Mouse (Mus musculus) liver, postnatal 0 days (tissue): ENCODE results near the gene Tnk2. TPM values are rescaled to one million over a fixed set of nuclear protein-coding genes. Genes with fewer than 3 reads are reported as not detected.

ENCODE experiments used
- ATAC-seq: fragments of 200-750 bp; cut with Nextera tagmentation; 2 replicates; pipeline ENCODE4 v1.8.0; 2017; ENCODE audit warnings: mild to moderate bottlenecking, moderate library complexity
- DNase-seq: peaks from one replicate; pipeline ENCODE4 v3.0.0-alpha.2; 2016
- H3K27ac ChIP-seq: fragments of 300-500 bp; sonication (generic); 2 replicates; pipeline ENCODE4 v1.5.1; 2014; ENCODE audit warnings: antibody characterized with exemption, moderate library complexity, mild to moderate bottlenecking, low read depth
- H3K27me3 ChIP-seq: fragments of 300-500 bp; sonication (generic); 2 replicates; pipeline ENCODE4 v1.6.1; 2014; ENCODE audit warnings: low read length, control low read depth, mixed read lengths; ENCODE audit not compliant: insufficient read depth
- H3K36me3 ChIP-seq: fragments of 300-500 bp; sonication (generic); replicated peaks from 2 replicates; pipeline ENCODE4 v1.6.1; 2014; ENCODE audit warnings: mild to moderate bottlenecking, control low read depth, low read length, moderate library complexity, mixed read lengths; ENCODE audit not compliant: insufficient read depth
- H3K4me1 ChIP-seq: fragments of 300-500 bp; sonication (generic); 2 replicates; pipeline ENCODE4 v1.6.1; 2014; ENCODE audit warnings: antibody characterized with exemption, mild to moderate bottlenecking, control low read depth; ENCODE audit not compliant: insufficient read depth
- H3K4me2 ChIP-seq: fragments of 300-500 bp; sonication (generic); 2 replicates; pipeline ENCODE4 v1.6.1; 2014; ENCODE audit warnings: low read depth, mild to moderate bottlenecking, low read length, moderate library complexity, mixed read lengths
- H3K4me3 ChIP-seq: fragments of 300-500 bp; sonication (generic); 2 replicates; pipeline ENCODE4 v1.5.1; 2014; ENCODE audit warnings: low read depth, low read length
- H3K9ac ChIP-seq: fragments of 300-500 bp; sonication (generic); replicated peaks from 2 replicates; pipeline ENCODE4 v1.6.1; 2014; ENCODE audit warnings: mild to moderate bottlenecking, moderate library complexity
- H3K9me3 ChIP-seq: fragments of 300-500 bp; sonication (generic); 2 replicates; pipeline ENCODE4 v1.6.1; 2016; ENCODE audit warnings: mild to moderate bottlenecking, control low read depth, low read length, mixed read lengths
- CTCF ChIP-seq: sonication (generic); IDR thresholded peaks from 2 replicates; pipeline ENCODE4 v1.5.1; 2016; ENCODE audit warnings: antibody characterized with exemption, low read depth
- EP300 ChIP-seq: IDR thresholded peaks from 2 replicates; pipeline ENCODE4 v1.6.1; 2016; ENCODE audit warnings: antibody characterized with exemption, low read depth, mild to moderate bottlenecking
- WGBS: fragments of 180-500 bp; shearing (Covaris S2); extraction: QIAGEN DNeasy Blood & Tissue Kit; methylation state at CpG from one replicate; pipeline ENCODE4 v1.1.7; 2014; ENCODE audit not compliant: insufficient replicate concordance; 5-methylcytosine and 5-hydroxymethylcytosine counted together
- polyA plus RNA-seq: library from polyadenylated mRNA; unstranded; fragments of >200 nt; fragmentation: Nextera tagmentation; extraction: Ambion mirVana; gene quantifications from 2 replicates; pipeline ENCODE4 v1.2.1, GENCODE M21; 2015

Gene Tnk2
- polyA plus RNA-seq, 1 experiment from 2014 or later, result 3.5 TPM

DNA sequence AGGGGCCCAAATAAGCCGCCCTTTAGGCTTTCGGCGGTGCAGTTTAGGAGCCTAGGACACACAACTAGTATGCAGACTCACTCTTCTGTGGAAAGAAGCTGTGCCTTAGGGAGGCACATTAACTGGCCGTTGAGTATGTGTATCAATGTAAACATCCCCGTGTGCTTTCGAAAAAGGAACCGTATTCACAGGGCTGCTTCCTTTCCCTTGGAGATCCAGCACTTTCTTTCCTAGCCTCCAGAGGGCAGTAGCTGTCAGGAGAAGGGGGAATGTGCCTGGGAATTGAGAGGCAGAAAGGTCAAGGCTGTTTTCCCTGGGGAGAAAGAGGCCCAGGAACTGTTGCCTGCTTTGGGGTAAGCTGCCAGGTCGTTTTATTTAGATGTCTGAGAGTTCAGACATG lies 15.7 kb downstream of the Tnk2 start:
- Histone ChIP-seq H3K4me3 (peak overlapping the region; percentile 5; the same call in 1 of the 2 replicates), H3K9me3 (no peaks in the 10 kb centered on the region), H3K9ac (no peak overlapping the region), H3K27ac (peak overlapping the region; percentile 31; the same call in 1 of the 2 replicates), H3K4me1 (peaks cover 67% of the 10 kb centered on the region), H3K4me2 (peak overlapping the region; percentile 60), H3K36me3 (no peaks in the 10 kb centered on the region), H3K27me3 (no peaks in the 10 kb centered on the region)
- DNase-seq, result peak; percentile 61
- ATAC-seq, result peak; percentile 15; the same call in 1 of the 2 replicates
- TF ChIP-seq EP300, result no peak
- peak; percentile 96 for TF ChIP-seq CTCF
- 18% methylated on average over 8 of the region's 8 CpGs for WGBS

DNA sequence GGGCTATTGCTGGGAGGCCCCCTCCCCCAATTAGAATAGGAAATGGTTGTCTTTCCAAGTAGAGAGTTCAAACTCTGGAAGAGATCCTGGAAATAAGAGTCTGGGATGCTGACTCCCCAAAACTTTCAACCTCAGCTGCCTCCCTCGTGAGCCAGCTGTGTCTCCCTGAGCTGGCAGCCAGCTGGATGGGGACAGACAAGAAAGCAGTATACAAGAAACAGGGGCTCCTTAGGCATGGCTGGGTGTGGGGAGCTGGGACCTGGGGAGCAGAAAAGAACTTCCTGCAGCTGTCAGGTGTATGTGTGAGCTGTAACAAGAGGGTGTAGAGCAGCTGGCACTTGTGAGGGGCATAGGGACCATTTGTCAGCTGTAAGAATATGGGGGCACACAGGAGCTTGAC lies 16.4 kb downstream of the Tnk2 start:
- no peaks in the 10 kb centered on the region for H3K9me3 ChIP-seq
- ATAC-seq (no peak), DNase-seq (peak; percentile 14)
- H3K4me2 ChIP-seq, result no peak overlapping the region
- no peak overlapping the region for H3K4me3 ChIP-seq
- WGBS, result 39% methylated on average over 1 of the region's 1 CpGs
- H3K27ac ChIP-seq, result peak overlapping the region; percentile 31
- H3K4me1 ChIP-seq, result peaks cover 71% of the 10 kb centered on the region
- H3K27me3 ChIP-seq, result no peaks in the 10 kb centered on the region
- no peak overlapping the region for H3K9ac ChIP-seq
- no peaks in the 10 kb centered on the region for H3K36me3 ChIP-seq
- TF ChIP-seq CTCF, result no peak

DNA sequence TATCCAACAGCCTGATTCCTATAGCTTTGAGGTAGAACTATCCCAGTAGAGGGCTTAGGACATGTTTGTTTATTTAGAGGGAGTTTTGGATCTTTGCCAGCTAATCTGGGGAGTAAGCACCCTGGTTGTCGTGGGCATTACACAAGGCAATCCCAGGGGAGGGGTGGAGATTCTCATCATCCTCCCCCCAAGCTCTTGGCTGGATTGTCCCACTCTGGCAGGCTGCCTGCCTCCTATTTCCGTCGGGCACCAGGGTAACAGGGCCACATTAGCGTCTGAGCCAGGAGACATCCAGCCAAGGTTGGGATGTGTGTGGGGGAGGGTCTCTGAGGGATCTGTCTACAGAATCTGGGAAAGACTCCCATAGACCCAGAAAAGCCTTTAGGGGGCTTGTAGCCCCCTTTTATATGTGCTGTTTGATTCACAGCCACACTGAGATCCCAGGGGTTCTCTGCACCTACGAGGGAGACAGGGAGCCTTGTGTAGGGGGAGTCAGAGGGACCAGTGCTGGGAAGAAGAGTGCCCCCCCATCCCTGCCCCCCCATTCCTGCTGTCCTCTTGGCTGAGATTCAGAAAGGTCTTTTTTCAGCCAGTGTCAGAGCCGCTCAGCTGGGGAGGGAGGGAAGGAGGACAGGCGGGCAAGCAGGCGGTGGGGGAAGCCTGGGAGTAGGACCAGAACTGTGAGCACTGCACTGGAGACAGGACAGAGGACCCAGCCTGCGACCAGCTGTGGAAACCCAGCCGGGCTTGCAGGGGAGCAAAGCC lies 17.1 kb downstream of the Tnk2 start:
- H3K4me1 ChIP-seq, result peaks cover 78% of the 10 kb centered on the region

DNA sequence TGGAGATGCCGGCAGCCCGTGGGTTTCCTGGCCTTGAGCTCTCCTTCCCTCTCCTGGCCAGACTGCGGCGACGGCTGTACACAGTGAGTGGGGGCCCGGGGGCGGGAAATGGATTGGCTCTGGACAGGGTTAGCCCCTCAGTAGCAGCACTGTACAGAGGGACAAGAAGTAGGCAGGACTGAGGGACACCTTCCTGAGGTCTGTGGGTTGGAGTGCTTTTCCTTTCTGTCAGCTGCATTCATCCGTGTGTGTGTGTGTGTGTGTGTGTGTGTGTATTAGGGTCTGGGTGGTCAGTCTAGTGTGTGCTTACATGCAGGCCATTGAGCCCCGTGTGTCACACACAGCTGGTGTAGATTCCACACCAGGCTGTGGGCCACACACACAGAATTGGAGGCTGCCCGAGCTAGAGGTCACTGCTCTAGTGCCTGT lies 17.8 kb downstream of the Tnk2 start:
- Histone ChIP-seq H3K4me1 (peaks cover 85% of the 10 kb centered on the region), H3K27ac (0 out of 2 replicates have a peak overlapping the region, but pooled peaks have one; percentile 22), H3K9ac (peak overlapping the region; percentile 28; the same call in 1 of the 2 replicates), H3K36me3 (no peaks in the 10 kb centered on the region), H3K9me3 (no peaks in the 10 kb centered on the region), H3K4me2 (0 out of 2 replicates have a peak overlapping the region, but pooled peaks have one; percentile 20), H3K27me3 (no peaks in the 10 kb centered on the region), H3K4me3 (no peak overlapping the region)
- 38% methylated on average over 9 of the region's 10 CpGs for WGBS
- no peak for ATAC-seq
- peak; percentile 17 for DNase-seq
- TF ChIP-seq EP300, result no peak
- TF ChIP-seq CTCF, result no peak

More for the DNA sequence above, 17.1 kb downstream of the Tnk2 start:
- no peak for TF ChIP-seq CTCF
- TF ChIP-seq EP300, result no peak
- Histone ChIP-seq H3K9me3 (no peaks in the 10 kb centered on the region), H3K4me2 (peak overlapping the region; percentile 42; the same call in 1 of the 2 replicates), H3K9ac (peak overlapping the region; percentile 28; the same call in 1 of the 2 replicates), H3K4me3 (no peak overlapping the region), H3K27me3 (no peaks in the 10 kb centered on the region), H3K36me3 (no peaks in the 10 kb centered on the region), H3K27ac (peak overlapping the region; percentile 31)
- DNase-seq (peak; percentile 71), ATAC-seq (peak; percentile 67)
- 41% methylated on average over 10 of the region's 10 CpGs for WGBS

DNA sequence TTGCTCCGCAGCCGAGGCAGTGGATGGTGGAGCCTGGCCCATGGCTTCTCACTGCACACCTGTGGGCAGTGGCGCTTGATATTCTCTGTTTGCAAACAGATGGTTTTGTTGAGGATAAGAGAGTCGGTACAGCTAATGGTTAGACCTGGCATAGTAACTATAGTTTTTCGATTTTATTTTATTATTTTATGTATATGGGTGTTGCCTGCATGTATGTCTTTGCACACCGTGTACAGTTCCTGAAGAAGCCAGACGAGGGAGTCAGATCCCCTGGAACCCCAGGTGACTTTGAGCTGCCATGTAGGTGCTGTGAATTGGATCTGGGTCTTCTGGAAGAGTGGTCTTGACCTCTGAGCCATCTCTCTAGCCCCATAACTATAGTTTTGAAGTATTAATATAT lies 18.7 kb downstream of the Tnk2 start:
- H3K36me3 ChIP-seq, result no peaks in the 10 kb centered on the region
- peaks cover 88% of the 10 kb centered on the region for H3K4me1 ChIP-seq
- 90% methylated on average over 7 of the region's 7 CpGs for WGBS
- no peaks in the 10 kb centered on the region for H3K9me3 ChIP-seq
- H3K27me3 ChIP-seq, result no peaks in the 10 kb centered on the region
- TF ChIP-seq CTCF (0 out of 2 replicates have a peak, but pooled peaks have one; percentile 11), EP300 (no peak)
- 0 out of 2 replicates have a peak overlapping the region, but pooled peaks have one; percentile 22 for H3K9ac ChIP-seq
- H3K4me3 ChIP-seq, result no peak overlapping the region
- no peak for DNase-seq
- no peak overlapping the region; the same call in 1 of the 2 replicates for H3K4me2 ChIP-seq
- no peak overlapping the region for H3K27ac ChIP-seq
- ATAC-seq, result no peak

DNA sequence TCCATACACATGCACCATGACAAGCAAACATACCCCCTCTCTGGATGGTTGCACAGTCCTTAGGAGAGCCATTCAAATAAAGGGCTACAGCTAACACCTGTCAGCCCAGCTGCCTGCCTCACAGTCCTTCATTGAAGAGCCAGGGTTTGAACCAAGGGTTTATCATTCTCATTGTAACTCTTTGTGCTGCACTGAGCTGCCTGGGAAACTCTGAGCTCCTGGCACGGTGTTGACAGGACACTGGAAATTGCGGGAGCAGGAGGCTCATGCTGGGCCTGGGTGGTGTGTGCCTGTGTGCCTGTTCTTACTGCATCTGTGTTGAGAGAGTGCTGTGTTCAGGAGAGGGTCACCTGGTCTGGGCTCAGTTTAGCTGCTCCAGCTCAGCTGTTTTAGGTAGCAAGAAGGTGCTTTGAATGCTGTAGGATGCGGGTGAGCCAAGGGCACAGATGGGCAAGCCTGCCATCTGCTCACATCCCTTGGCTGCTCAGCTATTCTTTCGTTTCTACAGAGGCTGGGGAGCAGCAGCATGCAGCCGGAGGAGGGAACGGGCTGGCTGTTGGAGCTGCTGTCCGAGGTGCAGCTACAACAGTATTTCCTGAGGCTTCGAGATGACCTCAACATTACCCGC lies 19.7 kb downstream of the Tnk2 start:
- H3K4me1 ChIP-seq, result peaks cover 93% of the 10 kb centered on the region
- H3K9me3 ChIP-seq, result no peaks in the 10 kb centered on the region
- H3K4me3 ChIP-seq, result no peak overlapping the region
- DNase-seq (peak; percentile 29), ATAC-seq (no peak)
- TF ChIP-seq EP300, result no peak
- no peak for TF ChIP-seq CTCF
- H3K27me3 ChIP-seq, result no peaks in the 10 kb centered on the region
- H3K4me2 ChIP-seq, result no peak overlapping the region
- H3K27ac ChIP-seq, result peak overlapping the region; percentile 39; the same call in 1 of the 2 replicates
- 84% methylated on average over 9 of the region's 9 CpGs for WGBS
- H3K9ac ChIP-seq, result no peak overlapping the region
- H3K36me3 ChIP-seq, result no peaks in the 10 kb centered on the region
